Mouse (Mus musculus): ENCODE results near the gene Pgap2.

GRCm38 (mm10) chr7:102250631-102251214 is 40.7 kb downstream of the Pgap2 start:
- TF ChIP-seq CTCF (conservative IDR thresholded peaks at IDR 0.05; ENCODE audit: low read length) (peak; percentile 29), NANOG (IDR thresholded peaks at IDR 0.05; ENCODE audit: borderline replicate concordance, low read length) (no peak)

All from E14TG2a.4 (cell line).